8 mouse cellular contexts compared by ENCODE assay signal in the genomic region with DNA sequence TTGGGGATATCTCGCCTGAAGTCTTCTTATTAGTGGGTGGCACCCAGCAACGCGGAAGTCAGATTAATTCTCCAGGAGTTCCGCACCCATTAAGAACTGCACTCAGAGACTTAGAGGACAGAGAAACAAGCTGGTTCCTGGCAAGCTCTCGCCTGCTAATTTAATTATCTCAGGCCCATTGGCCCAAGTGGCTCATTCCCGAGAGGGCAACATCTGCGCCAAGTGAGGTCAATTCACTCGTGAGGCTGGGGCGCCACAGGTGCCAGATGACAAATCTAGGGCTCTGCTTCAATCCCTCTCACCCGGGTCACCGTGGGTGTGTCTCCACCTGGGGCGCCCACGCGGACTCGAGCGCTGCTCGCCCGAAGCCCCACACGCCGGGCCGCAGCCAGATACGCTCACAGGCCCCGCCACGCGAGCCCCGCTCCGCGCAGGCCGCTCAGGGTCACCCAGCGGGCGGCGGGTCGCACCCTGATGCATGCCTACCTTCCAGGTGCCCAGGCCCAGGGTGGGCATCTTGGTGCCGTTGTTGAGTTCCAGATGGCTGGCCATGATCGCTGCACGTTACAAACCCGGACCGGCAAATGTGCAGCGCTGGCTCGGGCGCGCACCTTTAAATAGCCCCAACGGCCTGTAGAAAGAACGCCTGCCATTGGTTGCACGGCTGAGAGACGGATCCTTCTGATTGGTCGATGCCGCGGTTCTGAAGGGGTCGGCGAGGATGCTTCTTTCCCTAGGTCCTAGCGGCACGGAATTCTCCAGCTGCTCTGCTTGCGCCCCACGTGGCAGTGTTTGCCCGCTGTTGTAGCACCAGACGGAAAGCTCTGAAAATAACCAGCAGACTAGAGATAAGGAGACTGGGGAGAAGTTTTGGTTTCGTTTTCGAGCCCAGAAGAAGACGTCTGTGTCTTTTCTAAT. TPM values are rescaled to one million over a fixed set of nuclear protein-coding genes. Genes with fewer than 3 reads are reported as not detected.
DNase-seq lines count a peak whose midpoint lies in the region; ATAC-seq and TF ChIP-seq lines count a peak whose summit lies in the region.

Gene Akr1b3 (minus strand): TSS at position 625 of the 918 bp plus-strand sequence.

- no peak within 1 kb of the TSS for H3K27ac ChIP-seq in cortical plate, adult 2 months (ENCODE audit: insufficient read depth, low read length)

- peak; percentile 94 for ATAC-seq in activated CD4-positive, CD25-positive, alpha-beta regulatory T cell, adult 4 months

- peak; percentile 80 to 87 for DNase-seq in gastrocnemius, adult 8-10 months (ENCODE audit: low spot score in 2 of 2)
- peak; percentile 93 for DNase-seq in hindlimb bud, embryonic 11.5 days (ENCODE audit: extremely low spot score, low read depth, low spot score)
- peak; percentile 74 to 90 for DNase-seq in left cerebral cortex, adult 8-10 months (ENCODE audit: low spot score in 2 of 2)
- DNase-seq in right cerebral cortex, postnatal 10 days (ENCODE audit: low spot score in 2 of 2), result peak; percentile 96 to 98
- peak; percentile 73 for DNase-seq in urinary bladder, postnatal 25 days (ENCODE audit: low spot score)

- peaks cover 2% of the 10 kb centered on the region; the same call in 1 of the 2 replicates for H3K4me1 ChIP-seq in cortical plate, adult 2 months (ENCODE audit: control insufficient read depth, insufficient read depth, low read length)
- peaks cover 44% of the 10 kb centered on the region for H3K4me1 ChIP-seq in megakaryocyte, embryonic 14.5 days

- peak within 1 kb of the TSS; percentile 66 for H3K4me3 ChIP-seq in cortical plate, adult 2 months (ENCODE audit: insufficient read depth, low read length)
- peak within 1 kb of the TSS; percentile 96 for H3K4me3 ChIP-seq in megakaryocyte, embryonic 14.5 days (replicated peaks)

- no peak for TF ChIP-seq CTCF in cortical plate, adult 2 months (IDR thresholded peaks at IDR 0.05; ENCODE audit: extremely low read depth, insufficient read depth, low read length)

- TF ChIP-seq POLR2A in cortical plate, adult 2 months (IDR thresholded peaks at IDR 0.05; ENCODE audit: extremely low read depth, insufficient read depth, low read length), result peak; percentile 55; the same call in 1 of the 2 replicates

- H3K27me3 ChIP-seq in megakaryocyte, embryonic 14.5 days (replicated peaks), result no peaks in the 10 kb centered on the region

- H3K9me3 ChIP-seq in megakaryocyte, embryonic 14.5 days, result peaks cover 3% of the 10 kb centered on the region

- peaks cover 21% of the 10 kb centered on the region for H3K36me3 ChIP-seq in megakaryocyte, embryonic 14.5 days (replicated peaks; ENCODE audit: low read length)

RNA-seq across cellular contexts. Expression of gene Akr1b3, which starts in this region (rescaled TPM):
- polyA plus RNA-seq in activated CD4-positive, CD25-positive, alpha-beta regulatory T cell, adult 4 months (2017; shearing (Covaris generic)), result 100 to 1,000 TPM; 356 to 448 TPM
- polyA plus RNA-seq in cortical plate, adult 2 months (2012; rRNA removed), result 89.9 and 97.8 TPM in 2 replicates
- 100 to 1,000 TPM; 178 to 217 (median 203) TPM for total RNA-seq in gastrocnemius, adult 8-10 months (2022)
- 10 to 100 TPM; 42.7 to 55.3 (median 49.4) TPM for total RNA-seq in left cerebral cortex, adult 8-10 months (2022)
- polyA plus RNA-seq in megakaryocyte, embryonic 14.5 days (2012; ENCODE audit: insufficient read depth, low replicate concordance), result 12.9 and 58.4 TPM in 2 replicates
